Mouse (Mus musculus) cortical plate, adult 2 months (tissue): Measurements from ENCODE around the gene Kcnq5. TPM values are rescaled to one million over a fixed set of nuclear protein-coding genes. Genes with fewer than 3 reads are reported as not detected.
A peak's percentile ranks its signal among the peaks of the same experiment; 100 is the strongest.

Experiments
- H3K27ac ChIP-seq: fragments of 200-500 bp; 2 replicates; pipeline ENCODE4 v1.5.1; 2012; ENCODE audit warnings: low read length, control low read depth, inconsistent platforms; ENCODE audit not compliant: insufficient read depth
- H3K4me1 ChIP-seq: fragments of 200-500 bp; 2 replicates; pipeline ENCODE4 v1.6.1; 2011; ENCODE audit warnings: low read length; ENCODE audit not compliant: control insufficient read depth, insufficient read depth
- H3K4me3 ChIP-seq: fragments of 200-500 bp; 2 replicates; pipeline ENCODE4 v1.5.1; 2011; ENCODE audit warnings: mild to moderate bottlenecking, low read length, control low read depth; ENCODE audit not compliant: insufficient read depth
- CTCF ChIP-seq: fragments of 200-500 bp; IDR thresholded peaks from 2 replicates; pipeline ENCODE4 v1.5.1; 2011; ENCODE audit warnings: mild to moderate bottlenecking, control low read depth, low read length; ENCODE audit not compliant: insufficient read depth; ENCODE audit errors: extremely low read depth
- POLR2A ChIP-seq: fragments of 200-500 bp; IDR thresholded peaks from 2 replicates; pipeline ENCODE4 v1.6.1; 2011; ENCODE audit warnings: mild to moderate bottlenecking, low read length, control low read depth; ENCODE audit not compliant: insufficient read depth; ENCODE audit errors: extremely low read depth
- polyA plus RNA-seq: library from polyadenylated mRNA; depleted of rRNA; stranded (reverse); fragments of >200 nt; gene quantifications from 2 replicates; pipeline ENCODE4 v1.2.3, GENCODE M21; 2012

The Kcnq5 gene
- polyA plus RNA-seq, 1 experiment, result 26.0 TPM

DNA sequence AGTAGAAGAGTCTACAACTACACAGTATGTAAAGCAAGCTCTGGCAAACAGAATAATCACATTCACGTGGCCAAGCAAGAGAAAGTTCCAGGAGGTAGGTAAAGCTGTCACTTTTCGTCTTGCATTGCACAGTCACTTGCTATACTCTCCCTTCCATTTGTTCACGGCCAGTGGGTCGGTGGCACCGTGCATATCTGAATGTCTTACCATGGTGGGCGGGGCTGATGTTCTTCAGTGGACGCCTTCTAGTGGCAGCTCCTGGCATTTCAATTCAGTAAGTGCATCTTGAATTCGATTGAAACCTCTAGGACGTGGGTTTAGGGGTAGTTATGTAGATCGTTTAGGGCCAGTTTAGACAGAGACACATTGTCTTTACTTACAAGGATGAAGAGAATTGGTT lies 439.7 kb downstream of the Kcnq5 start:
- no peak overlapping the region for H3K27ac ChIP-seq
- no peak overlapping the region for H3K4me3 ChIP-seq
- TF ChIP-seq CTCF (no peak), POLR2A (no peak)
- no peaks in the 10 kb centered on the region for H3K4me1 ChIP-seq

DNA sequence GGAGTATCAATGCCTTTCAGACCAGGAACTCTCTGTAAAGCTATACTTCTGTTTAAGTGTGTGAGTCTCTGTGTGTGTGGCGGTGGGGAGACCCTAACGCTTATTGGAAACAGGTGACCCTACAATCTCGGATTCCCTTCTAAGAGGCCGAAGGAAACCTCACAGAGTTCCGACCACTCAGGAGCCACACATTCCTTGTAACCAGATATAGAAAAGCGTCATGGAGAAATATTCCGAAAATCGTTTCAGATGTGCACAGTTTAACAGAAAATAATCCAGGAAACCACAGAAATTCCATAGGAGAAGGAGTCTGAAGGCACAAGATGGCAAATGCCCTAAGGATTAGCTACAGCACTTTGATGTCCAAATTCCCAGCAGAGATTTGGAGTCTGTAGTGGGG lies 440.3 kb downstream of the Kcnq5 start:
- Histone ChIP-seq H3K4me1 (no peaks in the 10 kb centered on the region), H3K4me3 (no peak overlapping the region), H3K27ac (no peak overlapping the region)
- no peak for TF ChIP-seq CTCF
- TF ChIP-seq POLR2A, result no peak

DNA sequence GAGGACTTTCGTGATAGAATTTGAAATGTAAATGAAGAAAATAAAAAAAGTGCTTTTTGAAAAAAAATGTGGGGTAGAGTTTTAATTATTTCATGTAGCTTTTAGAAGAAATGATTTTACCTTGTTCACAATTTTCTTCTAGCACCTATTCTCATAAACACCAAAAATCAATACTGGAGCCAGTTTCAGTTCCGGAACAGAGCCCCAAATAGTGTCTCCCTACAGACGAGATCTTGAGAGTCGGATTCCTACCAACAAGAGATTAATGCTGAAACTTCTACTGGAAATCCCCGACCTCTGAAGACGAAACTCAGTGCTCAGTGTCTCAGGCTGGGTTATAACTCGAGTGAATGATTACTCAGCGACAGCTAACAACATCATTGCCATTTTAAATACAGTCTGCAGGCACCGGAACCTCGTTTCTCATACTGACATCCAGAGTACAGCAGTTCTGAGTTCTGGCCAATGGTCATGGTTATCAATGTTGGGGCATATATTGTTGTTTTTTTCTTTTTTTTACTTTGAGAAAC lies 441.6 kb downstream of the Kcnq5 start:
- H3K27ac ChIP-seq, result no peak overlapping the region
- no peak for TF ChIP-seq POLR2A
- TF ChIP-seq CTCF, result no peak
- H3K4me3 ChIP-seq, result no peak overlapping the region
- no peaks in the 10 kb centered on the region for H3K4me1 ChIP-seq

DNA sequence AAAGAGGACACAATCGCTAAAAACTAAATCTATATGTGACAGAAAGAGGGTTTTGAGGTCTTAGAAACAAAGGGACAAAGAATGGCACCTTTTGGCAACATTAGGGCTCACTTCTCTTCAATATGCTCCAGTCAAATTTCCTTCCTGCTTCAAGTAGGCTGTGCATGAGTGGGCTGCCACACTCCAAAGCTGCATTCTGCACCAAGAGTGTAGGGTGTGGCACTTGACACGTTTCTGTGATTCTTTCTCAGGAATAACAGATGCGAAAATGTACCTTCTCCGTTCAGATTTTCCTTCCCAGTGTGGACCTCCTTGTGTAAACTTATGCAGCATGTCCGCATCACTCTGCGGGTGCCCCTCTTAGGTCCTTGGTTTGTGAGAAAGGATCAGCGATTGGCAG lies 455.1 kb downstream of the Kcnq5 start:
- TF ChIP-seq CTCF (no peak), POLR2A (no peak)
- Histone ChIP-seq H3K4me3 (no peak overlapping the region), H3K27ac (peak overlapping the region; percentile 28; the same call in 1 of the 2 replicates), H3K4me1 (peaks cover 2% of the 10 kb centered on the region)

DNA sequence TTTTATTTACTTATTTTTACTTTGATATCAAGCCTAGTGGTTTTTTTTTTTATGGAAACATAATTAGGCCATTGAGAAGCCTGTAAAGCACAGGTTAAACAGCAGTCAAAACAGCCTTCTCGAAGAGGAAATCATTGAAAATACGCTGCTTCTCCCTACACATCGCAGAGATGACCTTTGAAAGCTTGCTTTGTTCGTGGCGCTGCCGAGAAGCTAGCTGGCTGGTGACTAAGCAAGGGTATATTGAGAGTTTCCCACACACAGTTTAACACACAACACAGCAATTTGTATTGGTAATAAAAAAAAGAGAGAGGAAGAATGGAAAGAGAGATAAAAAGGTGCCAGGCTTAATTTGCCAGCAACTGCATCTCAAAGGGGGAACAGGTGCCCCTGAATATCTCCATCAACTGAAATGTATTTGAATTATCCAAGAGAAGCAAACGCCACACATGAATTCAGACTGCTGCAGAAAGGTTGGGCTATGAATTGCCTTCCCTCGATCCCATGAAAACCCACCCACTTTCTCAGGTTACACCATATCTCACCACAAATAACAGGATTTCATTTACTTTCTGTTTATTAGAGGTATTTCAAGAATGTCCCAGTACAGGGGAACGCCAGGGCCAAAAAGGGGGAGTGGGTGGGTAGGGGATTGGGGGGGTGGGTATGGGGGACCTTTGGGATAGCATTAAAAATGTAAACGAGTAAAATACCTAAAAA lies 461.8 kb downstream of the Kcnq5 start:
- TF ChIP-seq CTCF, result no peak
- TF ChIP-seq POLR2A, result no peak
- H3K4me1 ChIP-seq, result peaks cover 3% of the 10 kb centered on the region; the same call in 1 of the 2 replicates
- no peak overlapping the region; the same call in 1 of the 2 replicates for H3K27ac ChIP-seq

DNA sequence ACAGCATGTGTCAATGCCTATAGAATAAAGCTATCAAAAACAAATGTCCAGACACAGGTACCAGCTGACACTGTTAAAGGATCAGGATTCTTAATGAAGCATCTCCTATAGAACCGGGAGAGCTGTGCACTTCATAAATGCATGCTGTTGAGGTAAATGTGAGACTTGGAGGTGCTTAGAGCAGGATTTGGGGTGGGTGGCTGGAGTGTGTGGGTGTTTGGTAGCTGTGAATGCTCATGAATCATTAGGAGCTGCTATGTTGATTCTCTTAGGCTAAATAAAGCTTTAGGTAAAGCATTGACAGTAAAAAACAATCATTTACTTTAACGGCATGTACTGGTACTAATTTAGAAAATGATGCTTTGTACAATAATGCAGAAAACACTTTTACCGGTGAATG lies 465.4 kb downstream of the Kcnq5 start:
- H3K4me1 ChIP-seq, result peaks cover 3% of the 10 kb centered on the region; the same call in 1 of the 2 replicates
- no peak for TF ChIP-seq CTCF
- TF ChIP-seq POLR2A, result no peak
- H3K27ac ChIP-seq, result no peak overlapping the region
- H3K4me3 ChIP-seq, result no peak overlapping the region

More for the DNA sequence above, 461.8 kb downstream of the Kcnq5 start:
- H3K4me3 ChIP-seq, result no peak overlapping the region

DNA sequence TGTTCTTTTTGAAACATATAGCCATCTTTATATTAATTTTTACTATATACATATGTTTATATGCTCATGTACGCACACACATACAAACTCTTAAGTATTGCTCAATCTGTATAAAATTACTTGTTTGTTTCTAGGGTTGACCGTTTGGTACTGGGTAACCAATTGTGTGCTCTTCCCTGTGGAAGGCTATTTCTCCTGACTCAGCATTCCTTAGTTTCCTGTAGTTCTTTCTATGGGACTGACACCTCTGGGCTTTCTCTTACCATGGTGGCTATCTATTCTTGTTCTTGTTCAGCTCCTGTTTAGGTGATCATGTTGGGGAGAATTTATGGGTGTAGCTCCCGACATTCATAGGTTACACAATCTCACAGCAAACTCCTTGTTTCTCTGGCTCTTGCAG lies 473.1 kb downstream of the Kcnq5 start:
- no peaks in the 10 kb centered on the region; the same call in 1 of the 2 replicates for H3K4me1 ChIP-seq
- TF ChIP-seq CTCF (no peak), POLR2A (no peak)
- no peak overlapping the region for H3K4me3 ChIP-seq
- H3K27ac ChIP-seq, result no peak overlapping the region

DNA sequence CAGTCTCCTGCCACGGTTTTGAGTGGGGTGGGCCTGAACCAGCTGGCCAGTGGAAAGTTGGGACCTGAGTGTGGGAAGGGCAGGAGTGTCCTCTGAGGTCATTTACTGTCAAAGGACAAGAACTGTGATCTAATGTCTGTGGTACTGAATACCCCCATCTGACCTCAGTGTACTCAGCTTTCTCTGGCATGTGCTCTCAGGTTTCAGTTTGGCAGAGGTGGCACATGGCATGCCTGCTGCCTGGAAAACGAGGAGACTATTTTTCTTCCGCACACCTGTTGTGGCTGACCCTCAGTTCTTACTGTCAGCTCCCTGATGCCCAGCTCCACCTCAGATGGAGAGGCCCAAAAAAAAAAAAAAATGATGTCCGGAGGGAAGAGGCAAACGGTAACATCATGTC lies 475.5 kb downstream of the Kcnq5 start:
- H3K27ac ChIP-seq, result no peak overlapping the region

DNA sequence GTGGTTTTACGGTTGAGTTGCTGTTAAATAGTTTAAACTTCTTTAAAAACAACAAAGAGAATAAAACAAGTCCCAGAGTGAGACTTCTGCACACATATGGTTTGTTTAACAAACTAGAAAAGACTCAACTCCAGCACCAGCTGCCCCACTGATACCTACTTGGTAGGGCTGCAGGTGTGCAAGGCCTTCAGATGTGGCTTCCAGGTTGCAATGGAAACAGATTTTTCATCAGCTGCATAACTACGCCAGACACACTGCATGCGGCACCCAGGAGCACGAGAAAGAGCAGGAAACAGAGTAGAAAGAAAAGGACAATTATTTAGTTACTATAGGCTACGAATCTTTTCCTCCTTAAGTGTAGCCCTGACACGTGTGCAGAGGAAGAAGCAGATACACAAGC lies 492.4 kb downstream of the Kcnq5 start:
- TF ChIP-seq CTCF, result no peak
- no peak for TF ChIP-seq POLR2A
- H3K4me3 ChIP-seq, result no peak overlapping the region
- no peaks in the 10 kb centered on the region; the same call in 1 of the 2 replicates for H3K4me1 ChIP-seq
- no peak overlapping the region for H3K27ac ChIP-seq

More for the DNA sequence above, 475.5 kb downstream of the Kcnq5 start:
- H3K4me3 ChIP-seq, result no peak overlapping the region
- H3K4me1 ChIP-seq, result no peaks in the 10 kb centered on the region; the same call in 1 of the 2 replicates
- TF ChIP-seq CTCF, result no peak

DNA sequence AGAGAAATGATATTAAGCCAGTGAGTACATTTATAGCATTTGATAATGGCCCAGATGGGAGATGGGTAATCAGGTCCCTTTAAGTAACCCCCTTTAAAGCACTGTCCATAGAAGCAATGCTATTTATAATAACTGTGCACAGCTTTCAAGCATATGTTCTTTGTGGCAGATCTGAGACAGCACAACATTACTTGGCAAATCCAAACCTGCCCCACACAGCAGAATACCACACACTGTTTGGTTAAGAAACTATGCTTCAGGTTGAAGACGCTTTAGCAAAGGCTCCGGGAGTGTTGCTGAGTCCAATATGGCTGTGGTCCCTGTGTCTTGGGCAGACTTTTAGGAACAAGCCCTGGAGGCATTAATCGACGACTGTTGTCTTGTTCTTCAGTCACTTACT lies 495.3 kb downstream of the Kcnq5 start:
- no peak for TF ChIP-seq CTCF
- no peak for TF ChIP-seq POLR2A
- no peak overlapping the region for H3K27ac ChIP-seq
- H3K4me3 ChIP-seq, result no peak overlapping the region
- H3K4me1 ChIP-seq, result no peaks in the 10 kb centered on the region; the same call in 1 of the 2 replicates

DNA sequence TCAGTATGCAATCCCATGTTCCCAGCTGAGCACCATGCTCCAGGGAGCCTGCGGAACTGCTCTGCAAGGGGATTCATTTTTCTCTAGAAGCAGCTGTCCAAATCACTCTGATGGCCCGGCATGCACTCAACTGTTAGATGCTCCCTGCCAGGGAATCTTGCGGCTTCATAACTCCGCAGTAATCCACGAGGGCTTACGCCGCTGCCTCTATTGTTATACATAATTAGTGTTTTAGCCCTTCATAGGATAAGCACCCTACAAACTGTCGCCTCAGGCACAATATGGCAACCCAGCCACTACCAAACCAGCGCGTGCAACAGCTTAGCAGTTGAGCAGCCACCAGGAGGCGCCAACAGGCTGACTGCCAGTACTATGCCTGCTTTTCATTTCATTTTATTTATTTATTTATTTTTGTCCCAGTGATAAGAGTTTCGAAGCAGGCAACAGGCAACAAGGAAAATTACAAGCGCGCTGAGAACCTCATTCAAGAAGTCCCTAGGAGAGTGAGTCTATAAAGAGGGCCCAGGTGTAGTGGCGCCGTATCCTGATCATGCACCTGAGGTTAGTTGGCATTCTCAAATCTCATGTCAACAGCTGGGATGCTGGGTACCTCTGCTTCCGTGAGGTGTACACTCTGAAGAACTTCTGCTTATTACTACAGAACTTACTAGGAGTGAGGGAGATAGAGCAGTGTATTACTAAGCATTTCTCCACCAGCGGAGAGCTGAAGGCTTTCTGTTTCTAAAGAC lies 500.6 kb downstream of the Kcnq5 start:
- Histone ChIP-seq H3K27ac (no peak overlapping the region), H3K4me1 (no peaks in the 10 kb centered on the region), H3K4me3 (no peak overlapping the region)
- TF ChIP-seq CTCF (peak; percentile 51), POLR2A (no peak)
